Comparison of ENCODE assay signal across 18 mouse cellular contexts in genomic region chr7:19494751-19495474, GRCm38 (mm10). TPM values are rescaled to one million over a fixed set of nuclear protein-coding genes. Genes with fewer than 3 reads are reported as not detected.
A peak's percentile ranks its signal among the peaks of the same experiment; 100 is the strongest.
DNase-seq lines count a peak whose midpoint lies in the region; ATAC-seq and TF ChIP-seq lines count a peak whose summit lies in the region.
"Had no signal": no experiment of that assay in that cellular context is flagged by ENCODE, and none has a peak within 500 bp of the region (broad histone marks: within the 10 kb centered on the region; RNA-seq: fewer than 3 reads in every experiment).

No protein-coding gene starts in this region.

- ATAC-seq in lung, embryonic 16.5 days (ENCODE audit: low read depth) = no peak; the same call in 1 of the 2 replicates
- ATAC-seq in lung, postnatal 0 days = no peak
- no peak for ATAC-seq in stomach, postnatal 0 days (ENCODE audit: low FRiP score, low TSS enrichment)
- ATAC-seq: intestine, postnatal 0 days; midbrain, embryonic 15.5 days had no signal

- H3K27me3 ChIP-seq in lung, embryonic 16.5 days (ENCODE audit: control insufficient read depth, insufficient read depth, low read depth, low read length) = peaks cover 15% of the 10 kb centered on the region
- H3K27me3 ChIP-seq in lung, postnatal 0 days (replicated peaks; ENCODE audit: insufficient read depth, low read length) = peaks cover 2% of the 10 kb centered on the region; the same call in 1 of the 2 replicates
- H3K27me3 ChIP-seq in stomach, postnatal 0 days (ENCODE audit: control insufficient read depth, insufficient read depth, low read length) = 0 out of 2 replicates have a peak, but pooled peaks cover 8% of the 10 kb centered on the region

- no peak for TF ChIP-seq CTCF in lung, postnatal 0 days (IDR thresholded peaks at IDR 0.05)
- no peak for TF ChIP-seq CTCF in stomach, postnatal 0 days (IDR thresholded peaks at IDR 0.05; ENCODE audit: low read depth)

- peaks cover 20% of the 10 kb centered on the region for H3K4me1 ChIP-seq in lung, embryonic 16.5 days (replicated peaks; ENCODE audit: control insufficient read depth, insufficient read depth, low read length)
- no peaks in the 10 kb centered on the region for H3K4me1 ChIP-seq in lung, postnatal 0 days (ENCODE audit: insufficient read depth, low read depth, low read length)
- H3K4me1 ChIP-seq in stomach, postnatal 0 days (replicated peaks; ENCODE audit: control insufficient read depth, insufficient read depth) = no peaks in the 10 kb centered on the region

- TF ChIP-seq EP300 in lung, postnatal 0 days (IDR thresholded peaks at IDR 0.05) = no peak
- no peak for TF ChIP-seq EP300 in stomach, postnatal 0 days (optimal IDR thresholded peaks at IDR 0.05)

- no peak overlapping the region for H3K9ac ChIP-seq in lung, embryonic 16.5 days (ENCODE audit: low read length)
- no peak overlapping the region for H3K9ac ChIP-seq in lung, postnatal 0 days (replicated peaks; ENCODE audit: low read depth)
- H3K9ac ChIP-seq in stomach, postnatal 0 days (ENCODE audit: low read length) = no peak overlapping the region
- H3K9ac ChIP-seq: forebrain, embryonic 12.5 days; heart, embryonic 13.5 days; hindbrain, embryonic 15.5 days; lung, embryonic 15.5 days; midbrain, embryonic 15.5 days had no signal

- H3K4me3 ChIP-seq in lung, embryonic 16.5 days (ENCODE audit: low read length) = no peak overlapping the region
- no peak overlapping the region for H3K4me3 ChIP-seq in lung, postnatal 0 days (ENCODE audit: low read depth, low read length)
- no peak overlapping the region for H3K4me3 ChIP-seq in stomach, postnatal 0 days (ENCODE audit: low read depth, low read length)
- H3K4me3 ChIP-seq: forebrain, embryonic 12.5 days; heart, embryonic 13.5 days; hindbrain, embryonic 15.5 days; lung, embryonic 15.5 days; midbrain, embryonic 15.5 days had no signal

- DNase-seq in heart, adult 11 months = peak; percentile 89
- no peak for DNase-seq in heart, adult 9 months (ENCODE audit: low spot score in 2 of 2)
- DNase-seq in lung, postnatal 0 days (ENCODE audit: low spot score) = no peak
- DNase-seq in adrenal gland, postnatal 25 days = peak; percentile 32
- no peak for DNase-seq in stomach, postnatal 0 days (ENCODE audit: low spot score)
- no peak for DNase-seq in frontal cortex, adult 2 months (ENCODE audit: extremely low spot score in 1 of 2, low spot score in 1 of 2)
- DNase-seq: cerebellum, postnatal 14 days had no signal

- 0 out of 2 replicates have a peak overlapping the region, but pooled peaks have one; percentile 29 for H3K27ac ChIP-seq in lung, embryonic 16.5 days (ENCODE audit: low read length)
- H3K27ac ChIP-seq in lung, postnatal 0 days (ENCODE audit: low read length) = no peak overlapping the region
- H3K27ac ChIP-seq in stomach, postnatal 0 days (replicated peaks) = 0 out of 2 replicates have a peak overlapping the region, but pooled peaks have one; percentile 14
- H3K27ac ChIP-seq: forebrain, embryonic 12.5 days; heart, embryonic 13.5 days; hindbrain, embryonic 15.5 days; midbrain, embryonic 15.5 days had no signal

- no peaks in the 10 kb centered on the region for H3K9me3 ChIP-seq in lung, embryonic 16.5 days (ENCODE audit: control insufficient read depth, low read length)
- no peaks in the 10 kb centered on the region for H3K9me3 ChIP-seq in lung, postnatal 0 days (ENCODE audit: low read length)
- H3K9me3 ChIP-seq in stomach, postnatal 0 days (ENCODE audit: control insufficient read depth, low read length) = no peaks in the 10 kb centered on the region
- H3K9me3 ChIP-seq: forebrain, embryonic 12.5 days; heart, embryonic 13.5 days; hindbrain, embryonic 15.5 days; lung, embryonic 15.5 days; midbrain, embryonic 15.5 days had no signal

- WGBS in lung, embryonic 16.5 days = 68% methylated on average over 25 of the region's 25 CpGs
- WGBS in lung, postnatal 0 days = 73% methylated on average over 25 of the region's 25 CpGs
- WGBS in stomach, postnatal 0 days = 76% methylated on average over 25 of the region's 25 CpGs

- H3K36me3 ChIP-seq in lung, embryonic 16.5 days (ENCODE audit: control insufficient read depth, insufficient read depth, low read length) = no peaks in the 10 kb centered on the region
- no peaks in the 10 kb centered on the region for H3K36me3 ChIP-seq in lung, postnatal 0 days (ENCODE audit: insufficient read depth, low read length)
- no peaks in the 10 kb centered on the region for H3K36me3 ChIP-seq in stomach, postnatal 0 days (ENCODE audit: control insufficient read depth, insufficient read depth, low read length)
- H3K36me3 ChIP-seq: forebrain, embryonic 12.5 days; heart, embryonic 13.5 days; hindbrain, embryonic 15.5 days; lung, embryonic 15.5 days; midbrain, embryonic 15.5 days had no signal

- H3K4me2 ChIP-seq in lung, embryonic 16.5 days (ENCODE audit: low read depth, low read length) = no peak overlapping the region
- no peak overlapping the region for H3K4me2 ChIP-seq in lung, postnatal 0 days (replicated peaks; ENCODE audit: low read depth, low read length)
- no peak overlapping the region for H3K4me2 ChIP-seq in stomach, postnatal 0 days (replicated peaks; ENCODE audit: low read depth)
- H3K4me2 ChIP-seq: forebrain, embryonic 12.5 days; heart, embryonic 13.5 days; hindbrain, embryonic 15.5 days; liver, embryonic 11.5 days; lung, embryonic 15.5 days; midbrain, embryonic 15.5 days had no signal

RNA-seq across cellular contexts. Expression of gene Bloc1s3, which starts 13.3 kb away (rescaled TPM):
- 1.4 TPM in 2 replicates for polyA plus RNA-seq in lung, embryonic 16.5 days (2015; fragmentation: Nextera tagmentation; extraction: Ambion mirVana)
- 2.6 and 3.0 TPM in 2 replicates for polyA plus RNA-seq in lung, postnatal 0 days (2015; fragmentation: Nextera tagmentation; extraction: Ambion mirVana)
- 13.0 and 15.9 TPM in 2 replicates for total RNA-seq in adrenal gland, postnatal 25 days (2021)
- polyA plus RNA-seq in stomach, postnatal 0 days (2015; fragmentation: Nextera tagmentation; extraction: Ambion mirVana) = 3.2 and 3.7 TPM in 2 replicates
- 7.9 and 8.1 TPM in 2 replicates for polyA plus RNA-seq in frontal cortex, adult 2 months (2012; rRNA removed)

RNA-seq across cellular contexts. Expression of gene Trappc6a, which starts 13.3 kb away (rescaled TPM):
- polyA plus RNA-seq in lung, embryonic 16.5 days (2015; fragmentation: Nextera tagmentation; extraction: Ambion mirVana) = 104 and 111 TPM in 2 replicates
- polyA plus RNA-seq in lung, postnatal 0 days (2015; fragmentation: Nextera tagmentation; extraction: Ambion mirVana) = 85.5 and 91.9 TPM in 2 replicates
- 76.5 and 92.1 TPM in 2 replicates for total RNA-seq in adrenal gland, postnatal 25 days (2021)
- 113 and 123 TPM in 2 replicates for polyA plus RNA-seq in stomach, postnatal 0 days (2015; fragmentation: Nextera tagmentation; extraction: Ambion mirVana)
- 23.7 and 30.1 TPM in 2 replicates for polyA plus RNA-seq in frontal cortex, adult 2 months (2012; rRNA removed)

RNA-seq across cellular contexts. Expression of gene Nkpd1, which starts 22.7 kb away (rescaled TPM):
- polyA plus RNA-seq in lung, embryonic 16.5 days (2015; fragmentation: Nextera tagmentation; extraction: Ambion mirVana) = 0.16 TPM in 1 of 2 replicates, not detected in the other
- 0.05 and 0.15 TPM in 2 replicates for polyA plus RNA-seq in lung, postnatal 0 days (2015; fragmentation: Nextera tagmentation; extraction: Ambion mirVana)
- not detected in 2 replicates for total RNA-seq in adrenal gland, postnatal 25 days (2021)
- polyA plus RNA-seq in stomach, postnatal 0 days (2015; fragmentation: Nextera tagmentation; extraction: Ambion mirVana) = 30.8 and 33.0 TPM in 2 replicates
- polyA plus RNA-seq in frontal cortex, adult 2 months (2012; rRNA removed) = 1.0 and 1.4 TPM in 2 replicates
- total RNA-seq: heart, postnatal 36 days; megakaryocyte, adult 5-6 weeks; neutrophil, adult 5-6 weeks had no signal
- polyA plus RNA-seq: forebrain, embryonic 12.5 days; heart, embryonic 13.5 days; intestine, postnatal 0 days; liver, embryonic 11.5 days had no signal

RNA-seq across cellular contexts. Expression of gene Exoc3l2, which starts 31.8 kb away (rescaled TPM):
- 0.72 and 1.1 TPM in 2 replicates for polyA plus RNA-seq in lung, embryonic 16.5 days (2015; fragmentation: Nextera tagmentation; extraction: Ambion mirVana)
- 1.1 and 1.4 TPM in 2 replicates for polyA plus RNA-seq in lung, postnatal 0 days (2015; fragmentation: Nextera tagmentation; extraction: Ambion mirVana)
- 31.9 and 38.0 TPM in 2 replicates for total RNA-seq in adrenal gland, postnatal 25 days (2021)
- polyA plus RNA-seq in stomach, postnatal 0 days (2015; fragmentation: Nextera tagmentation; extraction: Ambion mirVana) = 0.97 and 1.1 TPM in 2 replicates
- 0.32 and 0.40 TPM in 2 replicates for polyA plus RNA-seq in frontal cortex, adult 2 months (2012; rRNA removed)
- total RNA-seq: neutrophil, adult 5-6 weeks had no signal

RNA-seq across cellular contexts. Expression of gene Mark4, which starts 36.3 kb away (rescaled TPM):
- polyA plus RNA-seq in lung, embryonic 16.5 days (2015; fragmentation: Nextera tagmentation; extraction: Ambion mirVana) = 5.2 TPM in 2 replicates
- polyA plus RNA-seq in lung, postnatal 0 days (2015; fragmentation: Nextera tagmentation; extraction: Ambion mirVana) = 7.4 and 7.9 TPM in 2 replicates
- total RNA-seq in adrenal gland, postnatal 25 days (2021) = 56.0 and 69.2 TPM in 2 replicates
- polyA plus RNA-seq in stomach, postnatal 0 days (2015; fragmentation: Nextera tagmentation; extraction: Ambion mirVana) = 5.2 and 5.3 TPM in 2 replicates
- 47.5 and 49.9 TPM in 2 replicates for polyA plus RNA-seq in frontal cortex, adult 2 months (2012; rRNA removed)

Comparison
In these comparisons a context has a peak if more than half of its experiments do, and no peak if none do; other contexts are left out.
1. DNase-seq: peak in heart, adult 11 months (single experiment) and adrenal gland, postnatal 25 days (single experiment); none in heart, adult 9 months (0 of 2), lung, postnatal 0 days (single experiment), stomach, postnatal 0 days (single experiment) and frontal cortex, adult 2 months (0 of 2).
2. RNA of gene Nkpd1, which starts 22.7 kb away (polyA plus RNA-seq): 30.8 to 33.0 TPM in stomach, postnatal 0 days; 1.0 to 1.4 TPM in frontal cortex, adult 2 months, 0.16 TPM in lung, embryonic 16.5 days and 0.05 to 0.15 TPM in lung, postnatal 0 days; every median in the first group is over 10 times any median in the second.